8 mouse cellular contexts compared by ENCODE assay signal in the genomic region with DNA sequence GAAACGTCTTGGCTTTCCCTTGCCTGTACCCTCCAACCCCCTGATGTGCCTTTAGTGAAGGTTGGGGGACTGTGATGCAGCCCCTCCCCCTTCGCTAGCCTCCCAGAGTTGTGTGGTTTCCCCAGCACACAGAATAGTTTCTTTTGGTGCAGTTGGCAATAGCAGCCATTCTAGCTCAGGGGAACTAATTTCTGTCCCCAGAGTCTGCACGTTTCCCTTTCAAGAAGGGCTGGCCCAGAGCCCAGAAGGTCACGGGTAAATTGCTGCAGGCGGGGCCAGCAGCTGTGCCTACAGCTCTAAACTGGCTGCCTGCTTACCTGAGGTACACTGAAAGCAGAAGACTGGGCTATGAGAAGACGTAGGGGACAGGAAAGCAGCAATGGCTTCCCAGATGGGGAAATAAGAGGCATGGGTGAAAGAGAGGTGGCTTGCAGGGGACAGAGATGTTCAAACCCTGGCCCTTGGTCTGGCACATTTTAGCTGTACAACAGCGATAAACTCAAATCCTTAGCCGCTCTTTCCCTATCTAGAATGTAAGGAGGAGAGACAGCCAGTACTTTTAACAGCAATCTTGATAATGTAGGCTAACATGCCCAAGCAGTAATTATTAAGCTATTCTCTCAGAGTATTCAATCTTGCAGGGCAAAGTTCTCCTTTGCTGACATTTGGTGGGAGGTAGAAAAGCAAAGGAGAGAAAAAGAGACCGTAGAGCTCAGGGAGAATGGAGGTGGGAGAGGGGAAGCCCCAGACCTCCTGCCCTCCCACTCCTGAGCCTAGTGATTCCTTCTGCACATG. TPM values are rescaled to one million over a fixed set of nuclear protein-coding genes. Genes with fewer than 3 reads are reported as not detected.
DNase-seq lines count a peak whose midpoint lies in the region; ATAC-seq and TF ChIP-seq lines count a peak whose summit lies in the region.

No protein-coding gene starts in this region.

- H3K9me3 ChIP-seq in forebrain, embryonic 14.5 days (replicated peaks; ENCODE audit: control insufficient read depth, low read length), result no peaks in the 10 kb centered on the region
- no peaks in the 10 kb centered on the region for H3K9me3 ChIP-seq in heart, embryonic 16.5 days (replicated peaks; ENCODE audit: control insufficient read depth, low read length)
- H3K9me3 ChIP-seq in lung, embryonic 15.5 days, result no peaks in the 10 kb centered on the region

- in situ Hi-C loops in Patski (cut with MboI; ENCODE audit: low pct_unique_long_range_greater_than_20kb), result loop anchor here (5.0 to 25.0 kb wide), 2 partner anchors 62 to 813 kb away; a partner anchor contains a TSS

- no peak for TF ChIP-seq CTCF in Patski (IDR thresholded peaks at IDR 0.05)
- no peak for TF ChIP-seq CTCF in cerebellum, adult 2 months (IDR thresholded peaks at IDR 0.05; ENCODE audit: borderline replicate concordance, insufficient read depth, low read depth, low read length)

- peak; percentile 55 for ATAC-seq in Patski
- peak; percentile 88 for ATAC-seq in forebrain, embryonic 14.5 days
- peak; percentile 64 for ATAC-seq in heart, embryonic 16.5 days (replicated peaks; ENCODE audit: extremely low read depth, insufficient read depth, low FRiP score)
- ATAC-seq in lung, embryonic 15.5 days (ENCODE audit: borderline replicate concordance, extremely low read depth, low FRiP score, low TSS enrichment), result peak; percentile 69

- H3K36me3 ChIP-seq in forebrain, embryonic 14.5 days (ENCODE audit: control insufficient read depth, insufficient read depth, low read length), result no peaks in the 10 kb centered on the region
- no peaks in the 10 kb centered on the region for H3K36me3 ChIP-seq in heart, embryonic 16.5 days (ENCODE audit: control insufficient read depth, insufficient read depth)
- H3K36me3 ChIP-seq in lung, embryonic 15.5 days, result no peaks in the 10 kb centered on the region

- no peaks in the 10 kb centered on the region for H3K27me3 ChIP-seq in Patski
- H3K27me3 ChIP-seq in cerebellum, adult 2 months (ENCODE audit: control insufficient read depth, insufficient read depth, low read length), result no peaks in the 10 kb centered on the region
- no peaks in the 10 kb centered on the region for H3K27me3 ChIP-seq in forebrain, embryonic 14.5 days (replicated peaks; ENCODE audit: control insufficient read depth, insufficient read depth, low read length)
- no peaks in the 10 kb centered on the region for H3K27me3 ChIP-seq in heart, embryonic 16.5 days (ENCODE audit: control insufficient read depth, insufficient read depth, low read length)
- H3K27me3 ChIP-seq in lung, embryonic 15.5 days, result no peaks in the 10 kb centered on the region; the same call in 1 of the 2 replicates

- H3K4me3 ChIP-seq in cerebellum, adult 2 months (replicated peaks; ENCODE audit: insufficient read depth, low read depth, low read length), result no peak overlapping the region
- peak overlapping the region; percentile 27; the same call in 1 of the 2 replicates for H3K4me3 ChIP-seq in forebrain, embryonic 14.5 days (ENCODE audit: low read depth, low read length)
- H3K4me3 ChIP-seq in heart, embryonic 16.5 days (ENCODE audit: low read length), result peak overlapping the region; percentile 64
- peak overlapping the region; percentile 38 for H3K4me3 ChIP-seq in lung, embryonic 15.5 days

- H3K4me1 ChIP-seq in cerebellum, adult 2 months (ENCODE audit: control insufficient read depth, insufficient read depth, low read length), result peaks cover 7% of the 10 kb centered on the region; the same call in 1 of the 2 replicates
- peaks cover 20% of the 10 kb centered on the region for H3K4me1 ChIP-seq in forebrain, embryonic 14.5 days (ENCODE audit: control insufficient read depth, insufficient read depth, low read length)
- peaks cover 28% of the 10 kb centered on the region for H3K4me1 ChIP-seq in heart, embryonic 16.5 days (ENCODE audit: control insufficient read depth, insufficient read depth, low read length)
- peaks cover 28% of the 10 kb centered on the region for H3K4me1 ChIP-seq in lung, embryonic 15.5 days

- CTCF ChIA-PET in Patski (lab: Charles Lee), result interaction anchor here (0.6 to 1.4 kb wide), 4 partner anchors 20 to 60 kb away, joined by 3 to 5 read pairs (median 4); no protein-coding TSS in a partner anchor

- peak overlapping the region; percentile 65 for H3K4me2 ChIP-seq in forebrain, embryonic 14.5 days (ENCODE audit: low read length)
- peak overlapping the region; percentile 85 for H3K4me2 ChIP-seq in heart, embryonic 16.5 days (ENCODE audit: low read depth, low read length)
- peak overlapping the region; percentile 69 for H3K4me2 ChIP-seq in lung, embryonic 15.5 days

- no peak overlapping the region for H3K27ac ChIP-seq in cerebellum, adult 2 months (ENCODE audit: insufficient read depth, low read length)
- H3K27ac ChIP-seq in forebrain, embryonic 14.5 days (ENCODE audit: low read depth, low read length), result peak overlapping the region; percentile 82
- H3K27ac ChIP-seq in heart, embryonic 16.5 days (ENCODE audit: low read length), result peak overlapping the region; percentile 98
- H3K27ac ChIP-seq in lung, embryonic 15.5 days, result peak overlapping the region; percentile 86

- WGBS in cerebellum, adult 2 months, result 24% methylated on average over 9 of the region's 9 CpGs
- WGBS in forebrain, embryonic 14.5 days, result 20% methylated on average over 9 of the region's 9 CpGs
- 21% methylated on average over 9 of the region's 9 CpGs for WGBS in heart, embryonic 16.5 days
- 26% methylated on average over 9 of the region's 9 CpGs for WGBS in lung, embryonic 15.5 days

- POLR2A ChIA-PET in Patski (lab: Charles Lee), result interaction anchor here (1.2 kb wide), 1 partner anchor 11 kb away, joined by 4 read pairs; no protein-coding TSS in a partner anchor

- no peak for TF ChIP-seq POLR2A in cerebellum, adult 2 months (IDR thresholded peaks at IDR 0.05; ENCODE audit: borderline replicate concordance, insufficient read depth, low read length)

- DNase-seq in Patski (ENCODE audit: low read depth, low spot score), result no peak
- DNase-seq in cerebellum, adult 2 months, result peak; percentile 11 to 12
- DNase-seq in forebrain, embryonic 14.5 days (ENCODE audit: low spot score), result peak; percentile 91
- peak; percentile 94 for DNase-seq in kidney, postnatal 10 days
- peak; percentile 55 for DNase-seq in ovary, postnatal 14 days (ENCODE audit: low spot score)
- DNase-seq in thymus, postnatal 36 days, result no peak

- no peak overlapping the region for H3K9ac ChIP-seq in forebrain, embryonic 14.5 days (ENCODE audit: low read length)
- peak overlapping the region; percentile 78 for H3K9ac ChIP-seq in heart, embryonic 16.5 days (ENCODE audit: low read length)
- peak overlapping the region; percentile 26 for H3K9ac ChIP-seq in lung, embryonic 15.5 days

RNA-seq across cellular contexts. Expression of a gene that starts 0.9 kb away (rescaled TPM):
- polyA plus RNA-seq in Patski (2021), result 16.4 TPM
- 2.9 and 3.8 TPM in 2 replicates for polyA plus RNA-seq in cerebellum, adult 2 months (2012; rRNA removed)
- 16.2 and 16.7 TPM in 2 replicates for polyA plus RNA-seq in forebrain, embryonic 14.5 days (2014; fragmentation: Nextera tagmentation; extraction: Ambion mirVana)
- 58.0 and 60.2 TPM in 2 replicates for polyA plus RNA-seq in heart, embryonic 16.5 days (2015; fragmentation: Nextera tagmentation; extraction: Ambion mirVana)
- 34.9 and 37.4 TPM in 2 replicates for polyA plus RNA-seq in lung, embryonic 15.5 days (2015; fragmentation: Nextera tagmentation; extraction: Ambion mirVana)

Comparison
In these comparisons a context has a peak if more than half of its experiments do, and no peak if none do; other contexts are left out.
1. DNase-seq: peak in cerebellum, adult 2 months (2 of 2), forebrain, embryonic 14.5 days (single experiment), kidney, postnatal 10 days (single experiment) and ovary, postnatal 14 days (single experiment); none in Patski (single experiment) and thymus, postnatal 36 days (0 of 2).
2. Peak in every context shown above with its lines, with median percentiles within 50 percentile points of each other: ATAC-seq and H3K4me2 ChIP-seq.